Mouse (Mus musculus) erythroblast, embryonic 14.5 days (primary cell): ENCODE results near the gene Umad1. TPM values are rescaled to one million over a fixed set of nuclear protein-coding genes. Genes with fewer than 3 reads are reported as not detected.

Experiments
- H3K27me3 ChIP-seq: 2 replicates; pipeline ENCODE4 v1.6.1; 2012; ENCODE audit warnings: inconsistent platforms; ENCODE audit not compliant: control insufficient read depth
- H3K36me3 ChIP-seq: 2 replicates; pipeline ENCODE4 v1.6.1; 2012; ENCODE audit warnings: mild to moderate bottlenecking, inconsistent platforms; ENCODE audit not compliant: control insufficient read depth
- H3K4me1 ChIP-seq: 2 replicates; pipeline ENCODE4 v1.6.1; 2012; ENCODE audit warnings: inconsistent platforms; ENCODE audit not compliant: control insufficient read depth
- H3K4me3 ChIP-seq: replicated peaks from 2 replicates; pipeline ENCODE3; 2012; ENCODE audit warnings: moderate library complexity, mild to moderate bottlenecking, inconsistent platforms
- H3K9me3 ChIP-seq: 2 replicates; pipeline ENCODE4 v1.6.1; 2012; ENCODE audit warnings: low read length, inconsistent platforms, mixed read lengths; ENCODE audit not compliant: control insufficient read depth
- GATA1 ChIP-seq: IDR thresholded peaks from 2 replicates; pipeline ENCODE4 v1.6.1; 2012; ENCODE audit warnings: low read length, inconsistent platforms, mixed read lengths
- TAL1 ChIP-seq: IDR thresholded peaks from 3 replicates; pipeline ENCODE4 v1.6.1; 2012; ENCODE audit warnings: low read length, inconsistent platforms, mixed read lengths
- polyA plus RNA-seq: library from polyadenylated mRNA; stranded (reverse); fragments of >175 nt; gene quantifications from 2 replicates; pipeline ENCODE4 v1.2.3, GENCODE M21; 2012

The Umad1 gene
- polyA plus RNA-seq, 1 experiment = 0.62 TPM

GRCm38 (mm10) chr6:8394044-8394443, 135.0 kb downstream of the Umad1 start:
- H3K36me3 ChIP-seq = no peaks in the 10 kb centered on the region
- no peak overlapping the region for H3K4me3 ChIP-seq
- H3K9me3 ChIP-seq = no peaks in the 10 kb centered on the region
- peaks cover 20% of the 10 kb centered on the region for H3K4me1 ChIP-seq
- H3K27me3 ChIP-seq = no peaks in the 10 kb centered on the region
- TF ChIP-seq GATA1 (no peak), TAL1 (no peak)

GRCm38 (mm10) chr6:8395061-8395460, 136.0 kb downstream of the Umad1 start:
- Histone ChIP-seq H3K9me3 (no peaks in the 10 kb centered on the region), H3K27me3 (no peaks in the 10 kb centered on the region), H3K4me3 (no peak overlapping the region), H3K36me3 (no peaks in the 10 kb centered on the region), H3K4me1 (peaks cover 20% of the 10 kb centered on the region)
- TF ChIP-seq TAL1 (no peak), GATA1 (no peak)

GRCm38 (mm10) chr6:8397252-8397651, 138.2 kb downstream of the Umad1 start:
- H3K36me3 ChIP-seq = peaks cover 3% of the 10 kb centered on the region
- H3K9me3 ChIP-seq = no peaks in the 10 kb centered on the region
- TF ChIP-seq TAL1 = no peak
- TF ChIP-seq GATA1 = no peak
- peaks cover 21% of the 10 kb centered on the region for H3K4me1 ChIP-seq
- no peaks in the 10 kb centered on the region for H3K27me3 ChIP-seq
- H3K4me3 ChIP-seq = no peak overlapping the region

- peaks cover 11% of the 10 kb centered on the region for H3K36me3 ChIP-seq
- peaks cover 19% of the 10 kb centered on the region for H3K4me1 ChIP-seq
- H3K9me3 ChIP-seq = no peaks in the 10 kb centered on the region
- no peak for TF ChIP-seq TAL1
- no peak overlapping the region for H3K4me3 ChIP-seq
- H3K27me3 ChIP-seq = no peaks in the 10 kb centered on the region
Measured at GRCm38 (mm10) chr6:8399710-8400109, 140.6 kb downstream of the Umad1 start.

- TF ChIP-seq TAL1 (no peak), GATA1 (no peak)
- peaks cover 24% of the 10 kb centered on the region for H3K4me1 ChIP-seq
- H3K27me3 ChIP-seq = no peaks in the 10 kb centered on the region
- H3K9me3 ChIP-seq = no peaks in the 10 kb centered on the region
- no peak overlapping the region for H3K4me3 ChIP-seq
- H3K36me3 ChIP-seq = peaks cover 11% of the 10 kb centered on the region
Measured at GRCm38 (mm10) chr6:8403127-8403526, 144.0 kb downstream of the Umad1 start.

- Histone ChIP-seq H3K4me3 (no peak overlapping the region), H3K27me3 (no peaks in the 10 kb centered on the region), H3K4me1 (peaks cover 33% of the 10 kb centered on the region), H3K36me3 (peaks cover 11% of the 10 kb centered on the region), H3K9me3 (no peaks in the 10 kb centered on the region)
- TF ChIP-seq GATA1 (no peak), TAL1 (no peak)
Measured at GRCm38 (mm10) chr6:8405844-8406243, 146.8 kb downstream of the Umad1 start.

GRCm38 (mm10) chr6:8408332-8408731, 149.2 kb downstream of the Umad1 start:
- Histone ChIP-seq H3K36me3 (no peaks in the 10 kb centered on the region), H3K4me3 (no peak overlapping the region), H3K9me3 (no peaks in the 10 kb centered on the region), H3K4me1 (peaks cover 29% of the 10 kb centered on the region), H3K27me3 (no peaks in the 10 kb centered on the region)
- TF ChIP-seq TAL1 = no peak
- no peak for TF ChIP-seq GATA1

GRCm38 (mm10) chr6:8409865-8410264, 150.8 kb downstream of the Umad1 start:
- Histone ChIP-seq H3K4me3 (no peak overlapping the region), H3K9me3 (no peaks in the 10 kb centered on the region), H3K4me1 (peaks cover 33% of the 10 kb centered on the region), H3K36me3 (peaks cover 2% of the 10 kb centered on the region), H3K27me3 (no peaks in the 10 kb centered on the region)
- TF ChIP-seq TAL1 = no peak

GRCm38 (mm10) chr6:8412845-8413598, 153.9 kb downstream of the Umad1 start:
- TF ChIP-seq GATA1 = no peak
- no peak for TF ChIP-seq TAL1
- Histone ChIP-seq H3K27me3 (no peaks in the 10 kb centered on the region), H3K4me1 (peaks cover 27% of the 10 kb centered on the region), H3K4me3 (no peak overlapping the region), H3K9me3 (no peaks in the 10 kb centered on the region), H3K36me3 (peaks cover 3% of the 10 kb centered on the region)

GRCm38 (mm10) chr6:8414020-8414419, 154.9 kb downstream of the Umad1 start:
- Histone ChIP-seq H3K4me1 (peaks cover 23% of the 10 kb centered on the region), H3K4me3 (no peak overlapping the region), H3K36me3 (peaks cover 3% of the 10 kb centered on the region), H3K9me3 (no peaks in the 10 kb centered on the region), H3K27me3 (no peaks in the 10 kb centered on the region)
- TF ChIP-seq TAL1 (no peak), GATA1 (no peak)
